Mouse (Mus musculus): Measurements from ENCODE around the gene Ebp.

The Ebp gene

GRCm38 (mm10) chrX:8192640-8193418, 483 bp downstream of the Ebp start:
- peak; percentile 99 for ATAC-seq (ENCODE audit: insufficient number of reproducible peaks, low FRiP score, low TSS enrichment)

GRCm38 (mm10) chrX:8192126-8192639, 1.1 kb downstream of the Ebp start:
- ATAC-seq (ENCODE audit: insufficient number of reproducible peaks, low FRiP score, low TSS enrichment), result no peak

GRCm38 (mm10) chrX:8182871-8183540, 10.3 kb downstream of the Ebp start:
- ATAC-seq (ENCODE audit: insufficient number of reproducible peaks, low FRiP score, low TSS enrichment), result no peak

- ATAC-seq (ENCODE audit: insufficient number of reproducible peaks, low FRiP score, low TSS enrichment), result no peak
These were observed 13.7 kb downstream of the Ebp start for GRCm38 (mm10) chrX:8179646-8180045.

GRCm38 (mm10) chrX:8178871-8179270, 14.4 kb downstream of the Ebp start:
- no peak for ATAC-seq (ENCODE audit: insufficient number of reproducible peaks, low FRiP score, low TSS enrichment)

- peak; percentile 90 for ATAC-seq (ENCODE audit: insufficient number of reproducible peaks, low FRiP score, low TSS enrichment)
These were observed 17.6 kb downstream of the Ebp start, which contains the start of gene Tbc1d25 for GRCm38 (mm10) chrX:8175504-8176385. Gene Tbc1d25, minus strand, starts transcription at chrX:8176181.

GRCm38 (mm10) chrX:8175169-8175503, 18.2 kb downstream of the Ebp start:
- no peak for ATAC-seq (ENCODE audit: insufficient number of reproducible peaks, low FRiP score, low TSS enrichment)

DNA sequence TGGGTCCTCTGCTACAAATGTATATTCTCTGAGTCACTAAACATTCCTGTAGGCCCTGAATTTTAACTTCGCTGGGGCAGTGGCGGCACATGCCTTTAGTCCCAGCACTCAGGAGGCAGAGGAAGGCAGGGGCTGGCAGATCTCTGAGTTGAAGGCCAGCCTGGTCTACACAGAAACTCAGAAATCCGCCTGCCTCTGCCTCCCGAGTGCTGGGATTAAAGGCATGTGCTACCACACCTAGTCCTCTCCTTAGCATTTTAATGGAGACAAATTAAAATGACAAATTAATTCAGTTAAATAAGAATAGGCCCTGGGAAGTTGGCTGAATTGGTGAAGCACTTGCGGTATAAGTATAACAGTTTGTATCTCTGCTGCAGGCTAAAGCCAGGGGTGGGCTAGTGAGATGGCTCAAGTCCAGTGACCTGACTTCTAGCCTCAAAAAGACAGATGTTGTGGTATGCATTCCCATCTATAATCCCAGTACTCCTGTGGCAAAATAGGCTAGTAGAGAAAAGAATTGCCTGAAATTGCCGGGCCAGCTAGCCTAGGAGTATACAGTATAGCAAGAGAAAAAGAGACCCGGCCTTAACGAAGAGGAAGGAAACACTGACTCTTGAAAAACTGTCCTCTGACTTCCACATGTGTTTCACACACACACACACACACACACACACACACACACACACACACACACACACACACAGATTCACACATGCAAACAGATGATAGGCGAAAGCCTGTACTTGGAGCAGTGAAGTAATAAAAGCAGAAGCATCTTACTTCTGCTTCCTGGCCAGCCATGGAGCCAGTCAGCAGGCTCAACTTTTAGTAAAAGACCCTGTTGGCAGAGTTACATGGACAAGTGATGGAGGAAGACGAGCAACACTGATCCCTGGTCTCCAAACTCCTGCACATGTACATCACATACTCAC, 25.3 kb downstream of the Ebp start:
- no peak for ATAC-seq (ENCODE audit: insufficient number of reproducible peaks, low FRiP score, low TSS enrichment)

- ATAC-seq (ENCODE audit: insufficient number of reproducible peaks, low FRiP score, low TSS enrichment), result peak; percentile 15; the same call in 1 of the 2 replicates
These were observed 28.8 kb downstream of the Ebp start for GRCm38 (mm10) chrX:8164471-8164870.

GRCm38 (mm10) chrX:8163076-8163475, 30.2 kb downstream of the Ebp start:
- peak; percentile 72; the same call in 1 of the 2 replicates for ATAC-seq (ENCODE audit: insufficient number of reproducible peaks, low FRiP score, low TSS enrichment)

- ATAC-seq (ENCODE audit: insufficient number of reproducible peaks, low FRiP score, low TSS enrichment), result peak; percentile 93; the same call in 1 of the 2 replicates
These were observed 47.9 kb downstream of the Ebp start, which contains the start of gene Rbm3 for GRCm38 (mm10) chrX:8145153-8145991. Gene Rbm3, minus strand, starts transcription at chrX:8145880.

GRCm38 (mm10) chrX:8143750-8144149, 49.6 kb downstream of the Ebp start:
- ATAC-seq (ENCODE audit: insufficient number of reproducible peaks, low FRiP score, low TSS enrichment), result no peak

GRCm38 (mm10) chrX:8142948-8143347, 50.4 kb downstream of the Ebp start:
- ATAC-seq (ENCODE audit: insufficient number of reproducible peaks, low FRiP score, low TSS enrichment), result no peak

DNA sequence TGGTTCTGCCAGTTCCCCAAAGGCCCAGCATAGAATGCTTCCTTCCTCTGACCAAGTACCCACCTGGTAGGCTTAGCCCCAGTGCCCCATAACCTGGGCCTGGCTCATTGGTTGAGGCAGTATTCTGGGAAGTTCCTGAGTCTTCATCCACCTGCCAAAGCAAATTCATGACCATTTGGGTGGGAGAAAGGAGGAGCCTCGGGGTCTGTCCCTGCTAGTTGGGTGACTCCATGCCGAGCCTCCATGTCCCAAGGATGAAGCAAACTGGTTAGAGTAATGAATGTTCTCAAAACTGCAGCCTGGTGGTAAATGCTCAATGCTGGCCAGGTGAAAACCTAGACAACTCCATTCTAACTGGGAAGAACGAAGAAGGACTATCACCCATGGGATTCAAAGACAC, 52.3 kb downstream of the Ebp start:
- no peak for ATAC-seq (ENCODE audit: insufficient number of reproducible peaks, low FRiP score, low TSS enrichment)

DNA sequence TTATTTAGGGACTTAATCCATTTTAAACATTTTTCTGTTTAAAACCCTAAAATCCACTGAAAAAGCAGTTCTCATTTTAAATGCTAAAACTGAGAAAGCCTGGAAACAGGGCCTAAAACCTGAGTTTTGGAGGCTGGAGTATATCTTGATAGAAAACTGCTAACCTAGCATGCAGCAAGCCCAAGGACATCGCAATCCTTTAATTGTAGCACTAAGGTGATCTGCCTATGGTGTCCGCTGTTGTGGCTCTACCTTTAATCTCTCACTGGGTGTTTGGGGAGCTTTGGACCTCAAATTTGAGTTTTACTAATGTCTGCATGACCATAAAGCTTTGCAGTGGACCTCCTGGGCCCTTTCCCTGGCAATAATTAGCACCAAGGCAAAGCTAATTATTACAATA, 52.9 kb downstream of the Ebp start:
- ATAC-seq (ENCODE audit: insufficient number of reproducible peaks, low FRiP score, low TSS enrichment), result no peak

DNA sequence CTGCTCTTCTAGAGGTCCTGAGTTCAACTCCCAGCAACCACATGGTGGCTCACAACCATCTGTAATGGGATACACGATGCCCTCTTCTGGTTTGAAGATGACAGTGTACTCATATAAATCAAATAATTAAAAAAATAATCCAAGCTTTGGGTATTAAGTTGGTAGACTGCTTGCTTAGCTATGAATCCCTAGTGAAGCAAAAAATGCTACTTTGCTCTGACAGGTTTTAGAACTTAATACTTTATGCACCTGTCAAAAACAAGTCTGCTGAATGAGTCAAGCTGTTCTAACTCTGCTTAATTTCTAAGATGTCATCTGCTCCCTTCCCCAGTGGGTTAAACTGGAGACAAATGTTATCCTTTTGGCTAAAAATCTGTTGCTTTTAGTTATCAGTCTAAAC, 53.8 kb downstream of the Ebp start:
- no peak for ATAC-seq (ENCODE audit: insufficient number of reproducible peaks, low FRiP score, low TSS enrichment)

DNA sequence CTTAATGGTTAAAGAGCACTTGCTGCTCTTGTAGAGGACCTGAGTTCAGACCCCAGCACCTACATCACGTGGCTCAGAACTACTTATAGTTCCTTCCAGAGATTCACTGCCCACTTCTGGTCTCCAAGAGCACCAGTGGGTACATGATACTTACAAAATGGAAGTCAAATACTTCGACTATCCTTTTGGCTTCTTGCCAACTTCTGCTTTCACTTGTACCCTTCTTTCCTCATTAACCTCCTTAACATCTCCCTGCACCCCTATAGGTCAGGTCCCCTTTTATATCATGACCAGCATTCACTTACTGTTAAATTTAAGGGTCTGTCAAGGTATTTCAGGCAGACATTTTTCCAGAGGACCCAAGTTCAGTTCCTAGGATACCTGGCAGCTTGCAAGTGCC, 57.4 kb downstream of the Ebp start:
- no peak for ATAC-seq (ENCODE audit: insufficient number of reproducible peaks, low FRiP score, low TSS enrichment)
